Mouse (Mus musculus) c-Kit-positive CD71-positive TER-119-negative erythroid progenitor cells, embryonic 14.5 days (primary cell): Measurements from ENCODE around the gene Pak4.
"Not testable (repeated sequence)": the region's sequence is repeated elsewhere in the genome, so short reads cannot be mapped to it uniquely, and the experiment has no call there.

Experiments used
- DNase-seq: peaks from one replicate; pipeline ENCODE4 v3.0.0-alpha.2; 2013; ENCODE audit warnings: low read depth

The Pak4 gene

DNA sequence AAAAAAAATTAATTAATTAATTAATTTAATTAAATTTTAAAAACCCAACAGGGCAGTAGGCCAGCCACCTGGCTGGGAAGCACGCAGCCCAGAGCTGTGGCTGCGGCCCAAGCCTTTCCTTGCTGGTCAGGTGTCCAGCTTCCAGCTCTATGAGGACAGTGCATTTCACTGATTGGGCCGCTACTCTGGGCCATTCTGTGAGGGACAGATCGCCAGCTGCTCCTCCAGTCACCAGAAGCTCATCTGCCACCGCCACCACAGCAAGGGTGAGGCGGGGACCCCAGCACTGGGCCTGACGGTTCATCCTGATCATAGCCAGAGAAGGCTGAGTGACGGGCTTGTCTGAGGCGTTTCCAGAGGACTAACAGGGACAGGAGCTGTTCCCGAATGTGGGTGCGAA lies 36.0 kb downstream of the Pak4 start:
- no peak for DNase-seq

DNA sequence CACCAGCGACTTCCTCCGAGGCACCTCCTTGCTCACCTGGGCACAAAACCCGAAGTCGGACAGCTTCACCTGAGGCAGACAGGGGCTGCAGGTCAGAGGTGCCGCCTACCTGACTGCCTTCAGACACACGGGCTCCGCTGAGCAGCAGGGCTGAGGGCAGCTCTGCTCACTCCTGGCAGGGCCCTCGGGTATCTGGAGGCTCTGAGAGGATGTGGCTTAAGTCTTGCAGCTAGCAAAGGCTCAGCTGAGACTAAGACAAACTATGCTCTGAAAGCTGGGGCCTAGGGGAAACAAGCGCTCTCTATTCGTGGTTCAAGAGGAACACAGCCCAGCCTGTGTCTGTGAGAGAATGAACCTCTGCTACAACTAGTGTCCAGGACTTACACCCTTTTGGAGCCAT lies 37.1 kb downstream of the Pak4 start:
- no peak for DNase-seq

DNA sequence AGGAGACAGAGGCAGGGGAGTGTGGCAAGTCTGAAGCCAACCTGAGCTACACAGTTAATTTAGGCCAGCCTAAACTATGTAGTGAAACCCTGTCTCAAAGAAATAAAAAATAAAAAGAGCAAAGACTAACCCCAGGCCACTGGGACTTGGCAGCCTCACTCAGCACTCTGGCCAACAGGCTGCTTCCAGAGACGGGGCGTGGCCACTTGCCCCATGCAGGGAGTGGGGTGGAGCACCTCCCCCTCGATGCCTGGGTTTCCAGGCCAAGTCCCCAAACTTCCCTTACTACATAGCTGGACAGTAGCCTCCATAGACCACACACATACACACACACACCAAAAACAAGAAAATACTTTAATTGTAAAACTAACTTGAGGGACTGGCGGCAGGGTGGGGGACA lies 39.5 kb downstream of the Pak4 start:
- no peak for DNase-seq

DNA sequence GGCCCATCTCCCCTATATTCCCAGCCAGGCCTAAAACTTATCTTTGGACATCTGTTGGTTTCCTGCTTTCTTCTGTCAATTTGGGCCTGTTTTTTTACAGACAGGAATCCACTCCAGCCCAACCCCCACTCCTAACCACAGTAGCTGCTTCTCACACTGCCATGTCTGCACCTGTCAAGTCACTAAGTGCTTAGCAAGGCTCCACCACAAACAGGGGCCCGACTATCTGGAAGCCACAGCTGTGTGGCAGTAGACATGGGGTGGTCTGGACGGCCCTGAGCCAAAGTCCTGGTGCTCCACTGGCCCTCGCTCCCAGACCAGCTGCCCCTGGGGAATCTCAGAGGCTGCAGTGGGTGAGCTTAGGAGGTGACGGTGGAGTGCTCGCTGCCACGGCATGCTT lies 40.3 kb downstream of the Pak4 start:
- no peak for DNase-seq

DNA sequence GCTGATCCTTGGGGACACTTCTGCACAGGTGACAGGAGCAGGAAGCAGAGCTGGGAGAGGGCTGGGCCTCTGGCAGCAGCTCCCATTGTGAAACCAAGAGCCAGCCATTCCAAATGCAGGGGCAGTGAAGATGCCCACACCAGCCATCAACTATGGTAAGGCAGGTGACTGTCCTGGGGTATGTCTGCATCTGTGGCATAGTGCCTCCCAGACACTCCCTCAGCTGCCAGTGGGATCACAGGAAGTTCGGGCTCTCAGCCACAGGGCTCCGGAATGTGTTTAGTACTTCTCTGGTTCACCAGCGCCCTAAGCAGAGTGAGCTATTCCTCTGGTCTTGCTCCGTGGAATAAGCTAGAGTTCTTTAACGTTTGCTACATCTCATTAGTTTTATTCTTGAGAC lies 40.9 kb downstream of the Pak4 start:
- no peak for DNase-seq

DNA sequence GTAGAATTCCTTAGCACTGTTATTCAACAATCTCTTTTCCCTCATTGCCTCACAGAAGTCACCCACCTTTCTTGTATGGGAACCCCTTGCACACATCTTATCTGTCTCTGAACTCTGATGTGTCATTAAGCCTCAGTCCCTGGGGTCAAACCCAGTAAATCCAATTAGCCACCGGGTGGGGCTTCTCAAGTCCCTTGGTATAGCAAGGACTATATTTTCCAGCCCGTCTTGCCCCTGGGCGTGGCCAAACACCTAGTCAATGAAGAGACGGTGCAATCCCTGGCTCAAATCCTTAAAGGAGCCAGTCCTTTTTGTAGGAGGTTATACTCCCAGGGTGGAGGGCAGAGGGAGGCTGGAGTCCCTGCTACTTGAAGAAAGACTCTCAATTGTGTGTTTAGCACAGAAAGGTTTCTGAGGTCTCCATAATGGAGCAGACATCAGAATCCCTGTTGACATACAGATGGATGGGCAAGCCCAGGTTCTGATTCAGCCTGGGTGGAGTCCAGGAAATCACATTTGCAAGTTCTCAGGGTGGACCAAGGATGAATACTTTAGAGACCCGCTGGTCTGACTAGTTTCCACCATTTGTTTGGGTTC lies 41.9 kb downstream of the Pak4 start:
- no peak for DNase-seq

DNA sequence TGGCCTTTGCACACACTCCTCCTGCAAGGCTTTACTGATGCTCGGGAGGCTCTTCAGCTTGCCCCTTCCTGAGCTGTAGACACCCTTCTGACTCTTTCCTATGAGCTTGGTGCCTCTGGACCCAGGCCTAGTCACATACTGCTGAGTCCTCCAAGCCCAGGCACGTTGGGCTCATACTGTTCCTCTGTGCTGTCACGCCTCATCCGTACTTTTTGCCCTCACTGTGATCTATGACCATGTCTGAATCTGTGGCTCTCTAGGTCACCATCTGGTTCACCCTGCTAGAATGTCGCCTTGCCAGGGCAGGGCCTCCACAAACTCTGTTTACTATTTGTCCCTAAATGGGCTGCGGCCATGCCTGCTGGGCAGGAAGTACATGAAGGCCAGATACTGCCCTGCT lies 44.9 kb downstream of the Pak4 start:
- DNase-seq = no peak

DNA sequence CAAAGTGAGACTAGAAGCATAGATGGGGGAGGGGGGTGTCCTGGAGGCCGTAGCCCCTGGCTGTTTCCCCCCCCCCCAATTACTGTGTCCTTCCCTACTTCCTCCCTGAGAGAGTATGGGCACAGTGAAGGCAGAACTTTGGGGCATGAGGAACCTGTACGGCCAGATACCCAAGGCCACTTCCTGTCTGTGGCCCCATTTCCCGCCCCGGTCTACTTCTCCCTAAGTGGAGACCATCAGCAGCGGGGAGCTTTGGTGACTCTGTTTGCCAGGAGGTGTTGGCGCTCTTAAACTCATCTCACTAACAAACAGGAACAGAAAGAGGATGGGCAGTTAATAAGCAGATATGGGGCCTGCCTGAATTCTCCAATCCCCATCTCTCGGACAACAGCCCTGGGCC lies 50.4 kb downstream of the Pak4 start:
- no peak for DNase-seq

DNA sequence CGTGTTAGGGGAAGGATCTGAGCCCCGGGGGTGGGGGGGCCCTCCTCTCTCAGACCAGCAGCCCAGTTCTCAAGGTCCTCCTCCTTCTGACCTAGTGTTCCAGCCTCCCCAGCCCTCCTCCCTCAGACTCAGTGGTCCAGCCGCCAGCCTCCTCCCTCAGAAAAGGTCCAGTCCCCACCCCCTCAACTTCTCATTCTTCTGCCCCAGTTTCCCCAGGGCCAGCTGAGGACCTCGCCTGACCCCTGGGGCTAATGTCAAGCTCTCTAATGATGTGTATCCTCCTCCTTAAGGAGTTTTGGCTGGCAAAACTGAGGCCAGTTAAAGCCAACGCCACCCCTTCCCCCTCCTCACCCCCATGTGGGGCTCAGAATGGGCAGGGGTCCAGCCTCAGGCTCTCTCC lies 50.8 kb downstream of the Pak4 start, which contains the start of gene Nccrp1:
TSS of gene Nccrp1 (minus strand) at position 101 of the 400 bp plus-strand sequence.
- no peak for DNase-seq

DNA sequence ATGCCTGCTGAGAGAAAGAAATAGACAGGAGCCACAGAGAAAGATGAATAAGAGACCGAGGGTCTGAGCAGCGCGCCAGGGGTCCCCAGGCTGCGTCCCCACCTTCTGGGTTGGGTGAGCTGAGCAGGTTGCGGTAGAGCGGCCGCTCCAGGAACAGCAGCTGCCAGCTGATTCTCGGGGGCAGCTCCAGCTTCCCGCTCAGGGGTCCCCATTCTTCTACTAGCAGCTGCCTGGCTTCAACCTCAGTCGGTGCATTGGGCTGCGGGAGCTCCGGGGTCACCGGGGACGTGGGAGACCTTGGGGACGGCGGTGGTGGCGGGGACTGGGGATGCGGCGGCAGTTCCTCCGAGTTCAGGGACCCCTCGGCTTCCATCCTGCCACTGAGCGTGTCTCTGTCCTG lies 51.3 kb downstream of the Pak4 start:
- DNase-seq = no peak

DNA sequence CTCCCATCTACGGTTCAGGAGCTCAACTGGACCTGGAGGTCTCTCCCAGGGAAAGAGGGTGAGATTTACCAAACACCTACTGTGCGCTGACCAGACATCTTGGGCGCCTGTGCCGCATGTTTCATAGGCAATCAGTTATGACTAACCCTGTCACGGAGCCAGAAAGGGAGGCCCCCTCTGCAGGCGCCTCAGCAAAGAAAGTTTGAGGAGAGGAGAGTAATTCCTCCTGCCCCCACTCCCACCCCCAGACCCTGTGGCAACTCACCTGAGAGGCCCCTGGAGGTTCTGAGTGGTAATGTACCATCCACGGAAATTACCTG lies 52.1 kb downstream of the Pak4 start:
- DNase-seq = no peak

DNA sequence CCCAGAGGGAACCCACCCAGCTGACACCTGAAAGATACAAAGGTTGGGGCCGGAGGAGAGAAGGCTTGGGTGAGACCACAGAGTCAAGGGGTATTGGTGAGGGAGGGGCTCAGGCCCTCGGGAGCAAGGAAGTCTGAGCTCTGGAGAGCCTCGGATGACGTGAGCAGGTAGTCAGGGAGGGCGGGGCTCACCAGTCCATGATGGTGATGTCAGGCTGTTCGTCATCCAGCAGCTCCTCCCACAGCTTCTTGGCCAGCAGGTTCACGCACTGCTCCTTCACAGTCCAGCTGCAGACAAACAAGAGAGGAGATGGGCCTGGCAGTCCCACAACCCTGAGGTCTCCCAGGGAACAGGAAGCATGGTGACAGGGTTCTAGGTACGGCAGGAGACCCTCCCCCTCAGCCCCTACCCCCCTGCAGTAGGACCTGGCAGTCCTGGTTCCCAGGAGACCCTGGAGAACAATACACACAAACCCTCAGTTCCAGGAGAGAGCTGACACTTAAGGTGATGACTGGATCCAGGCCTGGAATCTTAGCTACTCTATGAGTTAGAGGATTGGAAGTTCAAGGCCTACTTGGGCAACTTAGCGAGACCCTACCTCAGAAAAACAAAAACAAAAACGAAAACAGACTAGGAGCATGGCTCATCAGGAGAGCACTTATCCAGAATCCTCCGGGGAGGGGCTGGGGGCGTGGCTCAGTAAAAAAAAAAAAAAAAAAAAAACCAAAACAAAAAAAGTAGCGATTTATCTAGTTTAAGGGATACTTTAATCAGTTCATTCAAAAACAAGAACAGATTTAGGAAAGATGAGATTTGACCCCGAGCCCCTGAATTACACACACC lies 52.7 kb downstream of the Pak4 start:
- no peak for DNase-seq

DNA sequence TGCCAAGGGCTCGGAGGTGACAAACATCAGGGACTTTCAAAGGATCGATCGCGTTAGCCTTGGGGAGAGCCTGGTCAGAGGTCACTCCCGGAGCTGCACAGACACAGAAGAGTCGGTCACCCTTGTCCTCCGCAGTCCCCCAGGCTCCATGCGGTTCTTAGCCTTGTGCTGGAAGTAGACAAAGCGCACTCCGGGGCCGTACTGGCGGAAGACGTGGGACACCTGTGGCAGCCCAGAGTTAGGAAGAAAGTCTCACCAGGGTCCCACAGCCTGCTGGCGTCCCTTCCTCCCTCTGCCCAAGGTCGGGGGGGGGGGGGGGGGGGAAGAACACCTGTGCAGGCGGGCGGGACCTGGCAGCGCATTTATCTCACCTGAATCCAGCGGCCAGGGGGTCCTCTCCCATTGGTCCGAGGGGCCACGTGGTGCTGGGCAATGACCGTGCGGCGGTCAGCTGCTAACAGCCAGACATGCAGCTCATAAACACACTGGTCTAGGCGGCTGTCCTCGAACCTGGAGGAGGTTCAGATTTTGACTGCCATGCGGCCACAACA lies 53.9 kb downstream of the Pak4 start:
- DNase-seq = no peak

DNA sequence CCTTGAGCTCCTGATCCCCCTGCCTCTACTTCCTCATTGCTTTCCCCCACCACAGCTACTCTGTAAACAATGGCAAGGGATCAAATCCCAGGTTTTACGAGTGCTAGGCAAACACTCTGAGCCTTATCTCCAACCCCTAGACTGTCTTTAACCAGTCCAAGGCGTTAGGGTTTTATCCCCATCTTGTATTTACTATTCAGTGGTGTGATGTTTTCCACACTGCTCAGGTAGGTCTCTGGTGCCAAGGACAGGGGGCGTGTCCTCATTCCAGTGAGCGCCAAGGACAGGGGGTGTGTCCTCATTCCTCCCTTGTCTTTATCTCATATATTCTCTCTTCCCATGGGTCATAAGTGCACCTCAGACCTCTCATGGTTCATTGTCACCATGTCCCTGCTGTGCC lies 57.5 kb downstream of the Pak4 start, which contains the start of gene Sycn:
TSS of gene Sycn (plus strand) at position 360 of the 400 bp plus-strand sequence.
- no peak for DNase-seq

DNA sequence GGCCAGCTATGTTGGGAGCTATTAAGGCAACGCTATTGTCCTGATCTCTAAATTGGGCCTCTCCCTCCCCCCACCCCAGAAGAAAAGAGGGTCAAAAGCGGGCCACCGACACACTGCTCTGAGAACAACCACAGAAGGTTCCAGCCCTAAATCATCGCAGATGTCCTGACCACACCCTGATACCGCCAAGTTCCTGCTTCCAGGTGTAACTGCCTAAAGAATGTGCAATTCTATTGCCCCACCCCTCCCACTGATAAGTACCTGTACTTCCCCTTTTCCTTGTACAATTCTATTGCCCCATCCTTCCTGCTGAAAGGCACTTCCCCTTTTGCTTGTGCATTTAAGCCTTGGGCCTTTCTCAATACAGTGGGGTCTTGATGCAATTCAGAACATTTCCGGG lies 59.1 kb downstream of the Pak4 start:
- not testable (repeated sequence) for DNase-seq

DNA sequence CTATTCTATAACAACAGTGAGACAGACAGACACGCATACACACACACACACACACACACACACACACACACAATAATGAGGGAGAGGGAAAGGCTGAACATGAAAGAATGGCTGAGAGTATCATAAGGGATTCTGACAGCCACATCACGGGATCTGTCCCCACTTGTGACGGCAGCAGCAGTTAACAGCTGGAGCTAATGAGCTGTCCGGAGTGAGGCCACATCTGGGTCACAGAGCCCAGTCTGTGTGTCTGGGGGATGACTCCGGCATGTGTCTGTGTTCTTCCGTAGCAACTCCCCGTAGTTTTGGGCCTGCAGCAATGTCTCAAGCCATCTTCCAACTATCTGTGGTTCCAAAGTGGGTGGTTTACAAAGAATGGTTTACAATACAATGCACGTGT lies 66.0 kb downstream of the Pak4 start:
- DNase-seq = no peak

DNA sequence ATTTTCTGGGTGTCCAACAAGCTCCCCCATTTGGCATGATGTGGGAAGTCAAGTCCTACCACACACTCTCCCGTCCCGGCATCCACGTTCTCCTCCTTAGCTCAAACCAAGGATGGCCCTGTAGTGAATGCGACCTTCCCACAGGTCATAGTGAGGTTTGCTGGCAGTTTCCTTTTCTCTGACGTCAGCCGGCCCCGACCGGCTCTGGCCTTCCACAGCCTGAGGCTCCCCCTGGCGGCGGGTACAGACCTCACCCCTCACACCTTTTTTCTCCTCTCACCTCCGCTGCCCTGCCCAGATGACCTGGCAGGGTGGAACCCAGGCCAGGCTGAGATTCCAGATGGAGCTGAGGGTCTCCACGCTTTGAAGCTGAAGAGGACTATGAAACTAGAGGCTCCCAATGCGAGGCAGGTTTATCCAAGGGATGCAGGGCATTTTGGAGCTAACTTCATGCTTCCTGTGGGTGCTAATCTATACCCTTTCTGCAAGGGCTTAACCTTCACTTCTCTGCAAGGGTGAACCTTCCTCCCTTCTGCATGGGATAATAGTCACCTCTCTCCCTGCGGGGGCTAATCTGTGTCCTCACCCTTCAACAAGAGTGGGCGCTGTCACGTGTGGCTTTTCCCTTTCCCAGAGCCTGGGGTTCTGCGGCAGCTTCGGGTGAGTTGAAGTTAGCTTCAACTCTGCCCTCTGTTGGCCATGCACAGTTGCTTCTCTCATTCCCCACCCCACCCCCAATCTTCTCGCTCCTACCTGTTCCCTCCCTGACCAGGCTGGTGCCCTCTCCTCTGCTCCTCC lies 69.9 kb downstream of the Pak4 start:
- DNase-seq = peak; percentile 61

DNA sequence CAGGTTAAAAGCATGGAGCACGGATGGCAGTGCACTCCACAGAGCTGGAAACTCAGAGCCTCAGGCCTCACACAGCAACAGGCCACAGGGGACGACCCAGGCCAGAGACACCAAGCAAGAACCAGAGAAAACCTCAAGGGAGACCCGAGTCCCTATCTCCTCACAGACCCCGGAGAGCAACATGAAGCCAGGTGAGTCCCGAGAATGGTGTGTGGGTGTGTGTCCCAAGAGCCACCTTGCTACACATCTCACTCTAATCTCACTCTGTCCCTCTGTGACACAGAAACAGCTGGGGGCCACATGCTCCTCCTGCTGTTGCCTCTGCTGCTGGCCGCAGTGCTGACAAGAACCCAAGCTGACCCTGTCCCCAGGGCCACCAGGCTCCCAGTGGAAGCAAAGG lies 75.4 kb downstream of the Pak4 start, which contains the start of gene Ifnl3:
TSS of gene Ifnl3 (plus strand) at position 301 of the 400 bp plus-strand sequence.
- DNase-seq = not testable (repeated sequence)

DNA sequence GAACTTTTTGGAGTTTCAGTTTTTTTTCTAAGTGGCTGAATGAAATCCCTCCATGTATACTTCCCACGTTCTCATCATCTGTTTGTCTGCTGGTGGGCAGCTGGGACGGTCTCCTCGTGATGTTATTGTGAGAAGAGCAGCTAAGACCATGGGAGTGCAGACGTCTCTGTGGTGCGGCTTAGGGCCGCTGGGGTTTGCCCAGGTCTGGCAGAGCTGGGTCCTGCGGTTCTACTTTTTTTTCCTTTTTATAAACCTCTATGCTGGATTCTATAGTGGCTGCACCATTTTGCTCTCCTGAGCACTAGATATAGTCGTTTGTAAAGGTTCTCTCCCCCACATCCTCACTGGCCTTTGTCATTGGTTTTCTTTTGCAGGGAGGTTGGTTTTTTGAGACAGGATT lies 86.5 kb downstream of the Pak4 start:
- no peak for DNase-seq

DNA sequence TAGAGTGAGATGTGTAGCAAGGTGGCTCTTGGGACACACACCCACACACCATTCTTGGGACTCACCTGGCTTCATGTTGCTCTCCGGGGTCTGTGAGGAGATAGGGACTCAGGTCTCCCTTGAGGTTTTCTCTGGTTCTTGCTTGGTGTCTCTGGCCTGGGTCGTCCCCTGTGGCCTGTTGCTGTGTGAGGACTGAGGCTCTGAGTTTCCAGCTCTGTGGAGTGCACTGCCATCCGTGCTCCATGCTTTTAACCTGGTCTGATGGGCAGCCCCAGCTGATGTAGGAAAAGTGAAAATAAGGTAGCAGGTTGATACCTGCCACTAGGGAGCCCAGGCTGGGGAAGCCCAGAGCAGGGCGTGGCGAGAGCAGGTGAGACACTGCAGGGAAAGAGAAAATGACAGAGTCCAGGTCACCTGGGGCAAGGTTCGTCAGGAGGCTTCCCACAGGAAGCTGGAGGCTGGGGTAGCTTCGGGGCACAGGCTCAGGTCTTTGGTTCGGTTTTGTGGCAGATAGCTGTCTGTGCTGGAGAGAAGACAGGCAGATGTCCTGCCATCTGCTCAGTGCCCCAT lies 87.5 kb downstream of the Pak4 start, which contains the start of gene Ifnl2:
TSS of gene Ifnl2 (minus strand) at position 51 of the 570 bp plus-strand sequence.
- not testable (repeated sequence) for DNase-seq

DNA sequence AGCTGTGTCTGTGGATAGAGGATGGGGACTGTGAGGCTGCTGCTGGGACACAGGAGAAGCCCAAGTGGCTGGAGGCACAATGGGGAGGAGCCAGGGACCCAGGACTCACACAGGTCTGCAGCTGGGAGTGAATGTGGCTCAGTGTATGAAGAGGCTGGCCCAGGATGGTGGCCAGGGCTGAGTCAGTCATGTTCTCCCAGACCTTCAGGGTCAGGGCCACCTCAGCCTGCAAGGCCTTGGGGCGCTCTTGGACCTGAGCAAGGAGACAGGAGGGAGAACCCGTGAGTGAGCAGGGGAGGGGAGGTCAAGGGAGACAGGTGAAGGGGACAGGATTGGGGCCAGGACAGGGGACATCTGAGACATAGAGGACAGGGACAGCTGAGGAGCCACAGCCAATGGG lies 88.9 kb downstream of the Pak4 start:
- not testable (repeated sequence) for DNase-seq
